Mouse (Mus musculus) frontal cortex, postnatal 25 days (tissue): ENCODE data around the gene Nudt14.
A peak's percentile ranks its signal among the peaks of the same experiment; 100 is the strongest.

Experiments used
- DNase-seq, 2 experiments: peaks; one replicate each; pipeline ENCODE4 v3.0.0; 2022; ENCODE audit warnings: low spot score in 2 of 2

The Nudt14 gene

DNA sequence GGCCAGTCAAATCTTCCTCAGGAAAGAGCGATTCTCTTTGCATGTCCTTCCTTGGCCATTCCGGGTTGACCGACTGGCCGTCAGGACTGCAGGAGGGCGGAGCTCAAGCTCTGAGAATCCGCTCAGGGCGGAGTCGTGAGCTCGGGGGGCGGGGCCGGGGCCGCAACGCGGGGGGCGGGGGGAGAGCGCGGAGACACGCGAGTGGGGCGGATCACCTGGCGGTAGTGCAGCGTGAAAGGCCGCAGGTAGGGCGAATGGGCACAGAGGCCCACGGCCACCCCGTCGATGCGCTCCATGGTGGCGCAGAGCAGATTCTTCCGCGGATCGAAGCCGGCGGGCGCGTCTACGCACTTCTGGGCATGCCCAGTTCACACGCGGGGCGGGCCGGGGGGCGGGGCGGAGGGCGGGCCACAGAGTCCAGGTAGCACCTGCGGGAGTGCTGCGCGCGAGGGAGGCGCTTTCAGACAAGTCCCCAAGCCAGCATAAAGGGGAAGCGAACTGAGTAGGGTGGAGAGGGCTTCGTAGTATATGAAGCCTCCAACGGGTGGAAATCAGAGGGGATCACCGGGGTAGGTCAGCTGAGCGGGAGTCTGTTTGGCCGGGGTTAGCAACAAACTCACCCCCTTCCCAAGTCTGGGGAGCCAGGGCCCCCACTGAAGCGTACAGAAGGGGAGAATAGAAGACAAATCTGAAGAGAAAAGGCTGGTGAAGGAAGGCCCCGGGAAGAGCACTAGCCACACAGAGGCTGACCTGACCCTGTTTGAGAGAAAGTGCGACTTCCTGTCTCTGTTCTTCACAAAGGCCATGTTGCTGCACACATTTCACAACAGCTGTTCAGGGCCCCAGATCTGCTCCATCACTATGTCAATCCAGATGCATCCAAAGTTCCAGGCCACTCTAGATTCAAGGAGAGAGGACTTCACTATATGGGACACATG, at the start of gene Nudt14:
Gene Nudt14 (minus strand): TSS at position 349 of the 938 bp plus-strand sequence.
- peak in 1 of 2 experiments; percentile 48 for DNase-seq

DNA sequence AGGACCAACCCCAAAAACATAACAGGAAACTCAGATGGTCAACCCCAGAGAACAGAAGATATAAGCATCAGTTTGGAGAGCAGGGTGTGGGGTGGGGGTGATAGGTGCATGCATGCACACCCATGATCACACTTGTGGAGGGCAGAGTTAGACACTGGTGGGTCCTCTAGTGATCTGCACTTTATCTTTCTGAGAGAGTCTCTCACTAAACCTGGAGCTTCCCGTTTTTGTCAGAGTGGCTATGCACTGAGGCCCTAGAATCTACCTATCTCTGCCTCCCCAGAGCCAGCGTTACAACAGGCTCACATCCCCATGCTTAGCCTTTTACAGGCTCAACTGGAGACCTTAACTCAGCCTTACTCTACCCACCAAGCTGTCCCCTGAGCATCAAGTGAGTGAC, 49.5 kb upstream of the Nudt14 start:
- DNase-seq = no peak

DNA sequence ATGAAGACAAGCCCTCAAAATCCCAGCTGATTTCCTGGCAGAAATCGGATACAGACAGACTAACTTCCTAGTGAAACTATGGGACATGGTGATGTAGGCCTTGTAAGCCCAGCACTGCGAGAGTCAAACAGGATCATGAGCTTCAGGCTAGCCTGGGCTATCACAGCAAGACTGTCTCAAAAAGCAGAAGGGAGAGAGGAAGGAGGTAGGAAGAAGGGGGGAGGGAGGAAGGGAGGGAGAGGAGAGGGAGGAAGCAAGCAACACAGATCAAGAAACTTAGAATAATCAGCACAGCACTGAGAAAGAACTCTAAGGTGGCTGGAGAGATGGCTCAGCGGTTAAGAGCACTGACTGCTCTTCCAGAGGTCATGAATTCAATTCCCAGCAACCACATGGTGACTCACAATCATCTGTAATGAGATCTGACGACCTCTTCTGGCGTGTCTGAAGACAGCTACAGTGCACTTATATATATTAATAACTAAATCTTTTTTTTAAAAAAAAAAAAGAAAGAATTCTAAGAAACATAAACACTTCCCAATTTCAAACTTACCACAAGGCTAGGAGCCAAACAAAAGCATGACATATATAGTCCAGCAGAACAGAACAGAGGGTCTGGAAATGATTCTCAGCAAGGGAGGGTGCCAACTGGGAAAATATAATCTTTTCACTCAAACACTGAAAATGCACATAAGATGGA, 48.9 kb upstream of the Nudt14 start:
- no peak for DNase-seq

DNA sequence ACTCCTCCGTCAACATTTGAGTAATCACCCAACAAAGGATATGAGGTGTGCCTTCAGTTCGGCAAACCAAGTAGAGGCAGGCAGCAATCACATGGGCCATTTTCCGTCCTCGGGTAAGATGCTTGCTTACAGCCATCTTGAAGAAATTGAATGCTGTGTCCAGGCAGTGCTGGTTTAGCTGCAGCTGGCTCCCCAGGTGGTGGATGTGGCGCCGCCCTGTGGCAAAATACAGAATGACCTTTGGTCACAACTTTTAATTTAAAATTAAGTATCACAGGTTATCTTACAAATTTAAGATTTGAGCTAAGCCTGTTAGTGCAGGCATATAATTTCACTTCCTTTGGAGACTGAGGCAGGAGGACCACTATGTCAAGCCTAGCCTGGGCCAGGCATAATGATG, 46.0 kb upstream of the Nudt14 start:
- DNase-seq = no peak

DNA sequence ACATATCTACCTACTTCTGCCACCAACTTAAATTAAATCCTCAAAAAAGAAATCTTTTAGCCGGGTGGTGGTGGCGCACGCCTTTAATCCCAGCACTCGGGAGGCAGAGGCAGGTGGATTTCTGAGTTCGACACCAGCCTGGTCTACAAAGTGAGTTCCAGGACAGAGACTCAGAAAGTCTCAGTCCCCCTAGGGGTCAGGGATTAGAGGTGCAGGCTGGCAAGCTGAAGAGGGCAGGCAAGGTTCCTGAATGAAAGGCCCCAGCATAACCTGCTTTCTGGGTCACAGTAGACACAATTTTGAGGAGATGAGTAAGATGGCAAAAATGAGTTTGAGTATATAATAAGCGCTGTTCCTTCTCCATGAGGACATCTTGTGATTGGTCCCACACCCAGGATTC, 43.4 kb upstream of the Nudt14 start:
- DNase-seq = no peak

DNA sequence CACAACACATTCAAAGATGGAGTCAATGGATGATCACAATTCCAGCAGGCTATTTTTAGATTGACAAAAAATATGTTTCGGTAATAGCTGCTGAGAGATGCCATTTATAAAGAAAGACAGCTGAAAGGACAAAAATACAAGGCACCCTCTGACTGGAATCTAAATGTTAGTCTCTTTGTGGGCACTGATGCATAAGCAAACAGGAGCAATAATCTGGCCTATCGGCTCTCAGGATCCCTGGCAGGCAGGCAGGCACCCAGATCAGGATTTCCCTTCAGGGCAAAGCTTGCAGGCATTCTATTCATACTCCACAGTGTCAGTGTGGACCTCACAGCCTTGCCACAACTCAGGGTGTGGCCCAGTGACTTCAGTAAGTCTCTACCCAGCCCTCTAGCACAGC, 40.1 kb upstream of the Nudt14 start:
- DNase-seq = no peak

DNA sequence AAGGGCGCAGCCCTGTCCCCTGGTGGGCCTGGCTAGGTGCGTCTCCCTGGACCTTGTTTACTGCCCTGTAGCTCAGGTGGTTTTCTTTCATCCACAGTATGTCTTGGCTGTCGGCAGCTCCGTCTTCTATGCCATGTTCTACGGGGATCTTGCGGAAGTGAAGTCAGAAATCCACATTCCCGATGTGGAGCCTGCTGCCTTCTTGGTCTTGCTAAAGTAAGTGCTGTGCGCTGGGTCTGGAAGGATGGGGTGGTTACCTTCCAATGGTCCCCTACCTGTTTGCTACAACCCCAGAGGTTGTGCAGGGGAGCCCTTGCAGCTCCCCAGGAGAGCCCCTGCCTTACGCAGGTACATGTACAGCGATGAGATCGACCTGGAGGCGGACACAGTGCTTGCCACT, 35.2 kb upstream of the Nudt14 start:
- DNase-seq = no peak

DNA sequence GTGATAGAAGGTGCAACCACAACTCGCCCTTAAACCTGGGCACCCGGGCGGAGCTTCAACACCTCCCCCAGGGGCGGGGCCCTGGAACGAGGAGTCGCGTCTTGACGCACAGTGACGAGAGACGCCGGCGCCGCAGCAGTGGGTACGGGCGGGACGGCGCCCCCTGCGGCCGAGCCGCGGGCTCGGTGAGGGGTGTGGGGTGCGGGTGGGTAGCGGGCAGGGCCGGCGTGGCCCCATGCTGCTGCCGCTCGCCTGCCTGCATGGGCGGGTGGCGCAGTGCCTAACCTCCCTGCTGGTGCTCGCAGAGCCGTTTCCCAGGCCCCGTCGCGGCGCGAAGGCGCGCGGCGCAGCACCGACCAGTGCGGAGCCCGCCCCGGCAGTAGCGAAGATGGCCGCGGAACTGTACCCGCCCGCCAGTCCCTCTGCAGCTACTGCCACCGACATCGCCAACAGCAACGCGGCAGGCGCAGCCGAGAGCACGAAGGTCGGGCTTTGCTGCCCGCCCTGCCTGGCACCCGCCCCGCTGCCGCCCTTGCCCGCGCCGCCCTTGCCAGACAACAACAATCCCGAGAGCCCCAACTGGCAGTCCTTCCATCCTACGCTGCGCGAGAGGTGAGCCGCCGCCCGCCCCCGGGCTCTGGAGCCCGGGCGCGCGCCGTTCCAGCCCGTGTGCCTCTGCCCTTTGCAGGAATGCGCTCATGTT, 34.6 kb upstream of the Nudt14 start, which contains the start of gene Btbd6:
Gene Btbd6 (plus strand): TSS at position 112 of the 703 bp plus-strand sequence.
- DNase-seq = peak; percentile 72 to 84

DNA sequence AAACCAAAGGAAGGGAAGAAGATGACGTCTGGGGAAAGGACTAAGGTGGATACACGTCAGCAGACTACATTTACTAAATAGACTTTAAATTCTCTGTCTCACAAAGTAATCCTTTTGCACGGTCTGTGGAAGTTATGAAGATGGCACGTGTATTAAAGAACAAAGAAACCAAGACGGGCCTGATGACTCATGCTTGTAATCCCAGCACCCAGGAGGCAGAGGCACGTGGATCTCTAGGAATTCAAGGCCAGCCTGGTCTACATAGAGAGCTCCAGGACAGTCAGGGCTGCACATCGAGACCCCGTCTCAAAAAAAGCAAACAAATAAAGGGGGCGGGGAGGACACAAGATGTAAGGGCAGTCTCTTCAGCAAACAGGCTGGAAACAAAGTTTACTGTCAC, 32.8 kb upstream of the Nudt14 start:
- DNase-seq = no peak

DNA sequence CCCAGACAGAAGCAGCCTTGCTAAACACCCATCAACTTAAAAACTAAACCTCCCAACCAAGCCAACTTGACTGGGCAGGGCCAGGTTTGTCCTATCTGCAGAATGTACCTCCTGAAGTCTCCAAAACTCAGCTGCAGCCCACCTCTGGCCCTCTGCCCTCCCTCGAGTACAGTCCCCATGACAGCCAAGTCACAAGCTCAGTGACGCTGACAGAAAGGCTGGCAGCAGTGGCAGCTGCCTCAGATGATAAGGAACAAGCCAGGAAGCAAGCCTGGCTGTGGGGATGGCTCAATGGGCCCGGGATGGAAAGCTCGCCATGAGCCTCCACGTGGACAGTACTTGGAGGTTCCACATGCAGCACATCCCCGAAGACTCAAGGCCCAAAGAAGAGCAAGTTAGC, 27.7 kb upstream of the Nudt14 start:
- DNase-seq = no peak

DNA sequence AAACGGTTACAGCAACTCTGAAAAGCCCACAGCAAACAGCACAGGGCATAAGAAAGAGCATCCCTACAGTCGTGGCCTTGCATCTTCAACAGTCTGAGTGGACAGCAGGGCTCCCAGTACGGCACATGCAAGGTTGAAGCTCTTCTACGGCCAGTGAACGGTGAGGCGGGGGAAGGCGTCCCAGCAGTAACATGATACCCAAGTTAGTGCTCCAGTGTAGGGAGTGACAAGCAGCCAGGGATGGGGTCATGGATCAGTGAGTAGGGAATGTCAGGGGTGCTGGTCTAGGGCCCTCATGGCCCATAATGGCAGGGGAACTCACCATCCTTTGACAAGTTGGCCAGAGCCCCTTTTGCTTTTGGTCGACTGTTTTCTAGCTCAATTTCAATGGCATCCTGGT, 27.0 kb upstream of the Nudt14 start:
- no peak for DNase-seq

DNA sequence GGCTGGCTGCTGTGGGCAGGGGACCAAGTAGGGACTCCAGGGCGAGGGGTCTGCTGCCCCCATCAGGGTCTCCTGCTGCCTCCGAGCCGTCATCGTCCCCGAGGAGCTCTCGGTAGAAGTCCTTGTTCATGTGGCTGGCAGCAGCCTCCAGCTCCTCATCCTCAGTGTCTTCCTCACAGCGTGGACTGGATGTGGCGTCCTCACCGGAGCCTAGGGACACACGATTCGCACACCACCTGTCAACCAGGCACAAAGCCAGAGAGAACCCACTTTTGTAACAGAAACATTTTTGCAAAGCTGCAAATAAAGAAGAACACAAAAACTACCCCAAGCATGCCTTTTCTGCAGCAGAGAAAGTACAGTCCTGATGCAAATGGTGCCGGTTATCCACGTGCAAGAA, 23.9 kb upstream of the Nudt14 start:
- no peak for DNase-seq

DNA sequence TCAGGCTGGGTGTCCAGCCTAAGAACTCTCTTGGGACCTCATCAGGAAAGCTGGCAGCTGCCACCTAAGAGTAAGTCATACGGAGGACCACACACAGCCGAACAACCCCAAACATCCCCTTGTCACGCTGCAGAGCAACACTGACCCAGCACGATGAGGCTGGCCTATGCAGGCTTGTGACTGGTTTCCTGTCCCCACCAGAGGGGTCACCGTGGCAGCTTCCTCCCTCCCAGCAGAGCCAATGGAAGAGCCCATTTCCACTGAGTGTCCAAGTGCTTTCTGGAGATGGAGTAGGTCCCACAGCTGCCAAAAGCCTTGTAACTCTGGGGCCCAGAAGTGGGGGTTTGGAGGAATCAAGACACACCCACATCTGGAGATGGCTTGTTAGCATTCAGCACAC, 19.9 kb upstream of the Nudt14 start:
- no peak for DNase-seq

DNA sequence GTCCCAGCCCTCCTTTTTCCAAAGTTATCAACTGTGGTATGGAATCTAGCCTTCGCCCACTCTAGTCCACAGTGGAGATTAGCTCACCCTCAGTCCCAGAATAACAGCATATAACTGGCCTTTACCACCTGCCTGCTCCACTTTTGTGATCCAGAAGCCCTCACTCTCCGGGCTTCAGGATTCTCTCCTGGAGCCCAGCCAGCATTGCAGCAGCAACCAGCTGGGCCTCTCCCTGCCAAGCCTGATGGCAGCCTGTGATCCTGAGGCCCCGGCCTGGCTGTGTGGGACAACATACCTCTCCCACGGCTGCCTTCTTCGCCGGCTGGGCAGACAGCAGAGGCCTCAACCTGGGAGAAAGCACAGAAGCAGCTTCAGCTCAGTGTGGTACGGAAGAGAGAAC, 19.5 kb upstream of the Nudt14 start:
- DNase-seq = no peak

DNA sequence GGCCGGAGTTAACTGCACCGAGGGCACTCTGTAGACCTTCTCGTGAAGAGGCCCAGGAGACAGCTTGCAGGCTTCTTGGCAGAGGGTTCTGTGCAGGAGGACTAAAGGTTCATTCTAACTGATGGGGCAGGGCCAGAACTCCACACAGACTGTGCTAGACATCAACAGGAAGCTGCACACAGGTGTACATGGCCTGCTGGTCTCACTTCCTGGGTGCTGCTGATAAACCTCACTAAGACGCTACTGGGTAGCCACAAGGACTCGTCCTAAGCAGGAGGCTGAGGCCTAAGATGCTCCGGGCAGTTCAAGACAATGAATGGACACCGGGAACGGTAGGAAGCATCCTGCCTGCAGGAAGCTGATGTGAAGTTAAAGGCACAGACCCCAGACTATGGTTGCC, 17.5 kb upstream of the Nudt14 start:
- no peak for DNase-seq

DNA sequence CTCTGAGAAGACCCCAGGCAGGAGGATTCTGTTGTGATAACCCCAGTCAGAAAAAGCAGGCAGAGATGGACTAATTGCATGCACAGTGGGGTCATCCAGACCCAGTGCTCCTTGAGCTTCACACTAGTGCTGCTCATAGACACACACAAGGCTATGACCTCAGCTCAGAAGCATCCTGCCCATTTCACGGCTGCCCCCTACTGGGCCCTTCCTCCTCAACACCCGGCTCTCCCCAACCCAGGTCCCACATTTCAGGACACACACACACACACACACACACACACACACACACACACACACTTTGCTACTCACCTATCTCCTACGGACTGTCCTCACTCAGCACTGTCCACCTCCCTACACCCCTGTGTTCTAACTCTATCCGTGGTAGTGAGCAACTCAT, 16.4 kb upstream of the Nudt14 start:
- no peak for DNase-seq

DNA sequence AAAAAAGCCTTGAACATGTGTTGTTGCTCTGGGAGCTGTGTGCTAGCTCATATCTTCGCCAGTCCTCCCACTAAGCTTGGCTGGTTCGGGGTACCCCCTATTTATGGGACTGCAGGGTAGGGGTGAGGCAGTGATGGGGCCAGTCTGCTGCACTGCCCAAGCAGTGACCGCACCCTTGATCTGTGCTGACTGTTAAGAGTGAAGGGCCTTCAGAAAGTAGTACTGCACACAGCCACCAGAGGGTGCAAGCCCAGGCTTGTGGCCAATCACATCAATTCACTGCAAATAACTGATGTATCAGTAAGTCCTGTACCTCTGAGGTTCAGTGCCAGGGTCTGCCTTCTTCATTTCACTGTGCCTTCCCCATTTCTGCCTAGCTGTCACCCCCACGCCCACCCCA, 13.9 kb upstream of the Nudt14 start:
- peak; percentile 73 to 78 for DNase-seq

DNA sequence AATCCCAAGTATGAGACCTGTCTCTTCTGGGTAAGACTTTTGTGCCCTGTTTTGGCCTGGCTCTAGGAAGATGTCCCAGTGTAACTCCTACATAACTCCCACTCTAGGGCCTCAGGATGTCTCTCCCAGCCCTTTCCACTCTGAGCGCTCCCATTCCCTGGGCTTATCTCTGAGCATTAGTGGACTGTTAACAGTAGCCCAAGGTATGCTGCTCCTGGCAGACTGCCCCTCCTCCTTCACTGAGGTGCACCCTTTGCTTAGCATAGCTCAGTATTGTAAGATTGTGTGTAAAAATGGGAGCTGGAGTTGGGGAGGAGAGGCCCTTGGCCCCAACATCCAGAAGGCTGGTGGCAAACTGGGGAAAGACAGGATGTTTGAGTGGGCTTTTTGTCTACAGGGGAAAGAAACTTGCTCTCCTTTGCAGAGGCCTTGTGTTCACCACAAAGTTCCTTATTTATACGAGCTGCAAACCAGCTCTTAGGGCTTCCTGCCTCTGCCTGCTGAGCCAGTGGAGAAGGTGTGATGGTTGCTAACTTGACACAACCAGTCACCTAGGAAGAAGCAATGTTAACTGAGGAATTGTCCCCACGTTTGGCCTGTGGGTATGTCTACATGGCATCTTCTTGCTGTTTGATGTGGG, 11.1 kb upstream of the Nudt14 start:
- no peak for DNase-seq

DNA sequence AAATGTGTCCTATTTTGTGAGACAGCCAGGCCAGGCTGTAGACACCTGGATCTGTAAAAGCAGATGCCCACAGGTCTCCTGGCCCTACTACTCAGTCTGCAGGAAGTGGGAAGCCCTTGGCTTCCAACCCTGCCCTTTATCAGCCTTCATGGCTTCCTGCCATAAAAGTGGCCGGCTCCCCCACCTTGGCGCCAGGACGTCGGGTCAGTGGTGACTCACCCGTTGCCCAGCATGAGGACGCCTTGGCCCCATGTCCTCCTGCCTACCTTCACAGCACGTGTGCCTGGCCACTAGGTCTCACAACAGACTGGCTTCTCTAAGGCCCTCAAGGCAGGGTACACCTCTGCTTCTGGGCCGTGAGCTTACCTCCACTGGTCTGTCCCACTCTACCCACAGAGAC, 10.5 kb upstream of the Nudt14 start:
- no peak for DNase-seq

DNA sequence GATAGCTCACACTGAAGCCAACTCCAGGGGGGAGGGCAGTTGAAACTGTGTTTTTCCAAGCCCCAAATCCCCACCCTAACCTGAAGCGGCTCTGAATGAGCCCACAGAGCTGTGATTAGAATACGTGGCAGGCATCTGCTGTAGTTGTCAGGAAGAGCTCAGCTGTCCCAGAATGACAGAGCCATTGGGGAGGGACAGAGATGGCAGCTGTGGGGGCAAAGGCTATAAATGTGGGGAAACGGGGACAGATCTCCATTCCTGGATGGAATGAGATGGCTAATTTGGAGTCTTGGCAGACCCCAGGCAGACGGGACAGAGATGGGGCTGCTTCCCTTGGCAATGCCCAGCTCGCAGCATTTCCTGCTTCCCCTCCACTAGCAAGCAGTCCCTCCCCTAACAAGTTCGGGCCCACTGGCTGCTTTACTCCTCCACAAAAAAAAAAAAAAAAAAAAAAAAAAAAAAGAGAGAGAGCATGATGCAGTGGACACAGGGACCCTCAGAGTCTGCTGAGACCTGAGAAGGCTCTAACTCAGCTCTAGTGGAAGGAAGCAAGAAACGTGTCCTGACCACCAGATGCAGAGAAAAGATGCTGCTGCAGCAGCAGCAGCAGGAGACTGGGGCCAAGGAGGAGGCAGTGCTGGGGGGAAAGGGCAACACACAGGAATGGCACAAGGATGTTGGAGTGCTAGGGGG, 9.4 kb upstream of the Nudt14 start:
- no peak for DNase-seq

DNA sequence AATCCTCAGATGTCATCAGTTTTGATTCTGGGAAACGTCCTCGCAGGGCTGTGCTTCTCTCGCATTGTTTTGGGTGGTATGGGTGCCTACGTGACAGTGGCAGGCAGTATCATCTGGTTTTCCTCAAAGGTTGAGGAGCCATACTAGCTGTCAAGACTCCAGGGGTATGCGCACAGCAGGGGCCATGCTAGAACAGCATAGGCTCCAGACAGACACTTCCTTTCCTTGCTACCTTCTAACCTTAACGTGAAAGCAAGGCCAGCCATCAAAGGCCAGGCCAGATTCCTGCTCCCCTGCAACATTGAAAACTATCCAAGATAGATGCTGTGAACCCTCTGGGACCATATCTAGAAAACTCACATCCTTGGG, 8.8 kb upstream of the Nudt14 start:
- no peak for DNase-seq
